Mouse (Mus musculus) neutrophil, adult 5-6 weeks (primary cell): ENCODE data around the gene Ap1m2. TPM values are rescaled to one million over a fixed set of nuclear protein-coding genes. Genes with fewer than 3 reads are reported as not detected.
A peak's percentile ranks its signal among the peaks of the same experiment; 100 is the strongest.
"Not testable (repeated sequence)": the region's sequence is repeated elsewhere in the genome, so short reads cannot be mapped to it uniquely, and the experiment has no call there.

Experiments
- ATAC-seq: fragments of 151-379, 151-347 bp; 2 replicates; pipeline ENCODE4 v1.8.0; 2017; ENCODE audit warnings: mild to moderate bottlenecking, moderate TSS enrichment; ENCODE audit not compliant: insufficient number of reproducible peaks, poor library complexity, low FRiP score, severe bottlenecking; ENCODE audit errors: extremely low read depth
- total RNA-seq: library from RNA; stranded (forward); fragments of 200-1000 nt; gene quantifications from 2 replicates; pipeline ENCODE4 v1.2.3, GENCODE M21; 2017

The Ap1m2 gene
- total RNA-seq, 1 experiment from 2014 or later, result 13.6 TPM

DNA sequence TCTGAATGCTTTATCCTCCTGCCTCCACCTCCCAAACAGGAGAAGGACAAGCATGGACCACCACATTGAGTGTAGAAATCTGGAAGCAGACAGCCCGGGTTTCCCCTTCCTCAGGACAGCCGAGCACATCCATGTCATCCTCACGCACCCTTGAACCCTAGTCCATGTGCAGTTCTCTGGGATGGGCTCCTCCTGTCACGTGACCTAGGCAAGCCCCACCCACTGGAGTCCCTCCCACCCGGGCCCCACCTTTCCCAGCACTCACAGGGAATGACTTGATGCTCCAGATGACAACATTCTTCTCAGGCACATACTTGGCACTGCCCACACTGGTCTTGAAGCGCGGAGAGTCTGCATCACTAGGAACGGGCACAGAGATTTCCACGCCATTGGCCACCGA lies 13.1 kb downstream of the Ap1m2 start:
- ATAC-seq, result no peak

DNA sequence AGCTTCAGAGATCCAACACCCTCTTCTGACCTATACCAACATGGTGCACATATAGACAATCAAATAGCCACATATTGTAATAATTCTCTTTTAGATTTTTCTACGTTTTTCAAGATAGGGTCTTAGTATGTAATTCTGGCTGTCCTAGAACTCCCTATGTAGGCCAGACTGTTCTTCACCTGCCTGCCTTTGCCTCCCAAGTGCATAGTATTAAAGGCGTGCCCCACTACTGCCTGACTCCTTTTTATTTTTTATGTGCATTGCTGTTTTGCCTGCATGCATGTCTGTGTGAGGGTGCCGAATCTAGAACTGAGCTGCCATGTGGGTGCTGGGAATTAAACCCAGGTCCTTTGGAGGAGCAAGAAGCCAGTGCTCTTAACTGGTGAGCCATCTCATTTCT lies 19.9 kb downstream of the Ap1m2 start:
- no peak for ATAC-seq

DNA sequence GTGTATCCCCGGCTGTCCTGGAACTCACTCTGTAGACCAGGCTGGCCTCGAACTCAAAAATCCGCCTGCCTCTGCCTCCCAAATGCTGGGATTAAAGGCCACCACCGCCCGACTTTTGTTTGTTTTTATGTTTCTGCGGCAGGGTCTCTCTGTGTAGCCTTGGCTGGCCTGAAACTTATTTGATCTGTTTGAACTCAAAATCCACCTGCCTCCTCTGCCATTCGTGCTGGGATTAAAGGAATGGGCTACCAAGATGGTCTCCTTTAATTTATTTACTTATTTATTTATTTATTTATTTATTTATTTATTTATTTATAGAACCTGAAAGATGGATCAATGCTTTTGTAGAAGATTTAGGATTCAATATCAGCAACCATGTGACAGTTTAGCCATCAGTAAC lies 20.3 kb downstream of the Ap1m2 start:
- ATAC-seq, result not testable (repeated sequence)

DNA sequence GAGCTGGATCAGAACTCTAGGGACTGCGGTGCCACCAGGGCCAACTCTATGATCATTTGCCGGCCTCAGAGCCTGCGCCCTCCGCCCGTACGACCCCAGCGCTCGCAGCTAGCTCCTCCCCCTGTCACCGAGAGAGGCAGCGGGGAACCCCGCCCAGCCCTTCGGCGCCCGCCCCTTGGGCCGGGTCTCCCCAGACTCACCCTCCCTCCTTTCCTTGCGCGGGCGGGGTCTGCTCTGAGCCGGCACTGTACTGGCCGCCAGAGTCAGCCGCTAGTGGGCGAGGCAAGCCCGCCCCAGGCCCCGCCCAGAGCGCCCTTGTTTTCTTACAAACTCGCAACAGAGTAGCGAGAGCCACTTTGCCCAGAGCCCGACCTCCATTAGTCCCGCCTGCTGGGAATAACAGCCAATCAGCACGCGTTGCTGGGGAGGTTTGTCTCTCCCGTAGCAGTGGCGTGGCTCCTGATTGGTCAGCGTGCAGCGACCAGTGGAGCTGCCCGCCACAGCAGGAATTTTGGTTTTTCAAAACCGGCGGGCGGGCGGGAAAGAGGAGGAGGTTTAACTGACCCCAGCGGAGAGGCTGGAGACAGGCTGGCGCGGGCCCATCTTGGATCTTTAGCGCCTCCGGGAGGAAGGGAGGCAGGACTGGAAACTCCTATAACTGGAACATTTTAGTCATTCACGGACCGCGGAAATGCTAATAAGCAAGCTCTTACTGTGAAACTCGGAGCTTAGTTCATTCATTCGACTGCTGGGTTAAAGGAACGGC lies 20.9 kb downstream of the Ap1m2 start, which contains the start of gene Cdkn2d:
TSS of gene Cdkn2d (minus strand) at position 386 of the 766 bp plus-strand sequence.
- peak; percentile 72 for ATAC-seq

DNA sequence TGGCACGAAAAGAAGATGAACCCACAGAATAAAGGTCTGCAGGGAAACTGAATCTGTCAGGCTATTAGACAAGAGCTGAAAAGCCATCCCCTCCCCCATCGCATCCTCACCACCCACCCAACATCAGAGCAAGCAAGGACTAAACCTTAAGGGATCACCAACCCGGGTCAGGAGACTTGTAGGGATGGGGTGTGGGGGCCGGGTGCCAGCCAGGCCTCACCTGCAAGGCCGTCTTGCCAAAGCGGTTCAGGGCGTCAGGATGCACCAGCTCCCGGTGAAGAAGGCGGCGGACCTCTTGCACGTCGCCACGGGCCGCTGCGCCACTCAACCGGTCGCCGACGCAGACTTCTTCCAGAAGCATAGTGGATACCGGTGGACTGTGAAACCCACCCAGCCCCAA lies 21.5 kb downstream of the Ap1m2 start:
- no peak for ATAC-seq

DNA sequence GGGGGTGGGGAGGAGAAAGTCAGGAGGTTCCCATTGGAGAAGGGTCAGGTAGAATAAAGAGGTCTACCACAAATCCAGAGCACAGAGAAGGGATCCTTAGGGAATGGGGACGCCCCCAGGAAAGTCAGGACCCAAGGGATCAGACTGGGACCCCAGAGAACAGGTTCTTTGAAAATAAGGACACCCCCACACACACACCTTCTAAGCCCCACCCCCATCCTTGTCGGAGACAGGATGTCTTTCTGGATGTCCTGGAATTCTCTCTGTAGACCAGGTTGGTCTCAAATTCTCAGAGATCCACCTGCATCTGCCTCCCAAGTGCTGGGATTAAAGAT lies 22.8 kb downstream of the Ap1m2 start:
- ATAC-seq, result no peak

DNA sequence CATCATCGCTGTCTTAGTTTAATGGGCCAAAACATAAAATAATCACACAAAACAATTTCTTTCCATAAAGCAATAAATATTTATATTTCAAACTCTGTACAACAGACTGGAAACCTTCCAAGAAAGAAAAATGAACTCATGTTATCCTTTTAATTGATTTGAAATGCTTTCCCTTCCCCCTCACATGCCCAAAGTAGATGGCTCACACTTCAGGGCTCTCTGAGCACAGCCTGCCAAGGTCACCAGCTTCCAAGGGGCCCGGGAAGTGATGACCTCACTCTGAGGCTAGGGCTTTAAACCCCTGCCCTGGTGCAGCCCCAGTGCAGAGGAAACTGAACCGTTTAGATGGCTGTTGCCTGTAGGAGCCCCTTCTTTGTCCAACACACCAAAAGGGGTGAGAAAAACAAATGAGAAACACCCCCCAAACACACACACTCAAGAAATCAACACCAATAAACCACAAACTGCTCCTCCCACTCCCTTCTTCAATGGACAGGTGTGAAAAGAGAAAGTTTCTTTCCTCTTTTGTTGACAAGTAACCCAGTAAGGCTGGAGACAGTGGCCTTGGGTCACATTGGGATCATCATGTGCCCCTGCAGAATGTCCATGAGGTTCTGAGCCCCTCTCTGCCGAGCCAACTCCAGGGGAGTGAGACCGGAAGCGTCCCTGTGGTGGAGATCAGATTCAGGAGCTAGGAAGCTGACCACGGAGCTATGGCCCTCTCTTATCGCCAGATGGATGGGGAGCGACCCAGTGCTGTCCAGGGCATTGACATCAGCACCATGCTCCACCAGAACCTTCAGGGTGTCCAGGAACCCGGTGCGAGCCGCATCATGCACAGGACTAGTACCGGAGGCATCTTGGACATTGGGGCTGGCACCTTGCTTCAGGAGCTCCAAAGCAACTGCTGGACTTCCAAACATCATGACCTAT lies 23.5 kb downstream of the Ap1m2 start:
- ATAC-seq, result no peak

DNA sequence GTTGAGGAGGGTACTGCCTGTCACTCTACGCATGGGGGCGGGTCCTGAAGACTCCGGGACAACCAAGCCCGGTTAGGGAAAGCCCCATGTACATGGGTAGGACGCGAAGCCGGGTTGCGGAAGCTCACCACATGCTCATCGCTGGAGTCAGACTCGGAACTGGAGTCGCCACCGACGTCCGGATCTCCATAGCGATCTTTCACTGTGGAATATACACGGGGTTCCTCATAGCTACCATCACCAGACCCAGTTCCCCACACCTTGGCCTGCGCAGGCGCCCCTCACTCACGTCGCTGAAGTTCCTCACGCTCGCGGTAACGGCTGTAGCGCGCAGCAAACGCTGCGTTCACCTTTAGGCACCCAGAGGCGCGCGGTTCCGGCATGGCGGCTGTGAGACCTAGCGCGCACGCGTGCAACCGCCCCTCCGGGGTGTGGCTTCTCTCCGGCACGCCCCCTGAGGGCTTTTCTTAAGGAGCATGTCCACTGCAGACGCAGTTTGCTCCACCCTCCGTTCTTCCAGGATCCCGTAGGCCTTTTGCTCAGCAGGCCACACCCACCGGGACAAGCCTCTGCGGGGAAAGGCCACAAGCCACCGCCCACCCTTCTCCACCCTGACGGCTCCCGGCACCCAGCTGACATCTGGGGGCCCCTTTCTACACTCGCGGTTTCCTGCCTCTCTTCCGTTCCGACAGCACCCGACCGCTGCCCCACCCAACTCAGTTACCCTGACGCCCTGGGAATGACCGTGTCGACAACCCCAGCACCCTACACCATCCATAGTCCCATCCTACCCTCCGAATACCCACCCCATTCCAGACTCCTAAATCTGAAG lies 24.4 kb downstream of the Ap1m2 start, which contains the start of gene Kri1:
TSS of gene Kri1 (minus strand) at position 399 of the 832 bp plus-strand sequence.
- ATAC-seq, result peak; percentile 68

DNA sequence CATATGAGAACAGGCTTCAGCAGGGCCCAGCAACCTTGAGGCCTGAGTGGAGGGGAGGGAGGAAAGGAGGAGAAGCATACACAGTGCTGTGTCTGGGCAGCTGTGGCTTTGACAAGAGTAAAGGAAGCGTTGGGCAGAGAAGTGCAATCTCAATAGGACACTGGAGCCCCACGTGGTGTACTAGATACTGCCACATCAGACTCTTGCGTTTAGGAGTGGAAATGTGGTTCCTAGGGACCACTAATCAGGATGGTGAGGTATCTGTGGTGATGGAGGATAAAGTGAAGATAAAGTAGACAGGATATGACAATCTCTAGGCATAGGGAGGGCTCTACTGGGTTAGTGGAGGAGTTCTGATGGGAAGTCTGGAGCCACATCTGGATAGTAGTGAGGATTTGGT lies 25.4 kb downstream of the Ap1m2 start:
- no peak for ATAC-seq

DNA sequence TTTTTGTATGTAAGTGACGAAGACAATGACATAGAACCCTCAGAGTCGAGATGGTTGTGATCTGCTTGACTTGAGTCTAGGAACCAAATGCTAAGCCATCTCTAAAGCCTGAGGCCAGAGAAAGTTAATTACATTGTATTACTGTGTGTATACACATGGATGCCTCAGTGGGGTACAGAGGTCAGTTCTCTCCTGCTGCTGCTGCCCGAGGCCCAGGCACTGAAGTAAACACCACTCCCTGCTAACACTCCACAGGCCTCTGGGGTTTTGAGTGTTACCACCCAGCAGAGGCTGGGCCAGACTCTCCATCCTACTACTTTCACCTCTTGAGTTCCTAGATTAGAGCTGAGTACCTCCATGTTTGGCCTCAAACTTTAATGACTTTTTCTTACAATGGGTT lies 28.1 kb downstream of the Ap1m2 start:
- ATAC-seq, result no peak

DNA sequence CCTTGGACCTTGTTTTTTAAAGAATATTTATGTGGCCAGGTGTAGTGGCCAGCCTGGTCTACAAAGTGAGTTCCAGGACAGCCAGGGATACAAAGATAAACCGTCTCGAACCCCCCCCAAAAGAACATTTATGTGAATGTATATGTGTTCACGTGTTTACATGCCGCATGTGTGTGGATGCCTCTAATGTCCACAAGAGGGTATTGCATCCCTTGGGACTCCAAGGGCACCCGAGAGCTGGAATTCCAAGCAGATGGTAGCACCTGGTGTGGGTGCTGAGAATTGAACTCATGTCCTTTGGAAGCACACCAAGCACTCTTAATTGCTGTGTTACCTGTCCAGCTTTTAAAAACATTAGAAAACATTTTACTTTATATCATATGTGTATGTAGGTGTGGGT lies 28.5 kb downstream of the Ap1m2 start:
- no peak for ATAC-seq

DNA sequence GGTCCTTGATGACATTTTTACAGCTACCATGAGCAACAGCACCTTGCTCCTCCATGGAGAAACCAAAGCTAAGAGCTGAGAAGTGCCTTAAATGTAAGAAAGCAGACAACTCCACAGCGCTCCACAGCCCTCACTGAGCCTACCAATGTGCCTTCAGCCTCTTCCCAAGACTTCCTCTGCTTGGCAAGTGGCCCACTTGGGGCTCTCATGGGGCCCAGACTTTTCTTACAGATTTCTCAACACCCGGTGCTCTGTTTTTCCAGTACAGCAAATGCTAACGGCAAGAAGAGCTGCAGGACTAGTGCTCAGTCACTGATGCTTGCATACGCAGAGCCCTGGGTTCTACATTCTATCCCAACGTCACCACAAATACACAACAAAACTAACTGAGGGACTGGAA lies 34.4 kb downstream of the Ap1m2 start:
- no peak for ATAC-seq

DNA sequence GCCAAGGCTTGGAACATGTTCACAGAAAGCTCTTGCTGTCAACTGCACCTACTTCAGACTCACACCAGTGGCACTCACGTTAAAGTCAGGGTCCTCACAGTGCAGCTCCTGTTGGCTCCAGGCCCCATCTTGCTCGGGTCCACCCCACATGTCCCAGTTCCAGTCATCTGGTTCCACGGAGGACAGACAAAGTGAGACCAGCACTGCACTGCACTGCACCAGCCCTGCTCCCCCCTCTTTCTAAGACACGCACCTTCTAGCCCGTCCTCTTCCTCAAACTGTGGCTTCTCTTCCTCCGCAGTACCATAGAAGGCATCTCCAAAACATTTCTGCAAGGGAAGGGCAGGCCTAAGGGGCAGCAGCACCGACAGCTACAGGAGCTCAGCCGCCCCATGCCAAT lies 35.8 kb downstream of the Ap1m2 start:
- ATAC-seq, result no peak

DNA sequence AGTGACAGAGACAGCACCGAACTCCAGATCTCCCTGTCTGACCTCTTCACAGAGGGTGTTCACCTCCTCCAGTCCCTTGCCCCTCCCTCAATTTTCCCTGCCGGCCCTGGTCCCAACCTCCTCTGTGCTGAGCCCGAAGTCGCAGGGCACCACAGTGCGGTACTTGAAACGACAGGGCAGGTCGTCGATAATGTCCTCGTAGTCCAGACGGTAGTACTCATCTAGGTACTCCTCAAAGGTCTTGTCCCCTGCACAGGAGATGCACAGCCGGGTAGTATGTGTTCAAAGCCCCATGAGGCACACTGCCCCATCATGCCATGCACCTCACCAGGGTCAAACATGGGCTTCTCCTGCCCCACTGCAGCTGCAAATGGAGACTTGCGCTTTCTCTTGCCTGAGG lies 36.4 kb downstream of the Ap1m2 start:
- no peak for ATAC-seq

DNA sequence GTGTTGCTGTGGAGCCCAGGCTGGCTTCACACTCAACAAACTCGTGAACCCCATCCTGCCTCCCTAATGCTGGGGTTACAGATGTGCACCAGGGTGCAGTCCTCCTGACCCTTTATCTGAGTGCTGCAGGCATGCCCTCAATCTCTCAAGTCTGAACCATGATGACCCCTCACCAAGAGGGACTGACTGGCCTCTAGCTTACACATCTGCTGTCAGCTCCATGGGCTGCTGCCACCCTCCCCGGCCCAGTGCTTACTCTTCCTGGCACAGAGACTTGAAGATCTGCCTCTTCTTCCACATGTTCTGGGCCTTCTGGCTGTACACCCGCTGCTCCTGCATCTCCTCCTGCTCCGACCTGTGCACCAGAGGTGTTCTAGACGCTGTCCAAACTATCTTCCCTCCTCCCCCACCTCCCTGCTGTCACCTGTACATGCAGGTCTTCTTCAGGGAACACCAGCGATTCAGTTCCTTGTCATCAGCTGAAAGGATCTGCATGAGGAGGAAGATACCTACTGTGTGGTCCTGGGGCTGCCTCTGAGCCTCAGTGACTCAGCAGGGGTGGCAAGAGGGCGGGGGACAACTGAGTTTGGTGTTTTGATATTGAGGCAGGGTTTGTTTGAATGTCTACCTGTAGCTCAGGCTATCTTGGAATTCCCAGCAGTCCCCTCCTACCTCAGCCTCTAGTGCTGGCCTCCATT lies 37.0 kb downstream of the Ap1m2 start:
- no peak for ATAC-seq

DNA sequence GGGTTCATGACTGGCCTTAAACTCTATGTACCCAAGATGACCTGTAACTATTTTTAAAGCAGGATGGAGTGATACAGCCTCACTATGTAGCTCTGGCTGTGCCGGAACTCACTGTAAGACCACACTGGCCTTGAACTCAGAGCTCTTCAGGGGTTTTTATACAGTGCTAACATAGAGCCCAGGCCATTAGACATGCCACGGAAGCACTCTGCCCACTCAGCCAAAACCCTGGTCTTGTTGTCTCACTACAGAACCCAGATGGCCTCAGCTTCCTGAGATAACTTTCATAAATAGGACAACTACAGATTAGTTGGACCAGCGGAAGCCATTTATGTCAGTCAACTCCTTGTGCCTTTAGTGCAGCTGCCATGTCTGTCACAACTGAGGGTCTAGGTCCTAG lies 37.8 kb downstream of the Ap1m2 start:
- ATAC-seq, result no peak

DNA sequence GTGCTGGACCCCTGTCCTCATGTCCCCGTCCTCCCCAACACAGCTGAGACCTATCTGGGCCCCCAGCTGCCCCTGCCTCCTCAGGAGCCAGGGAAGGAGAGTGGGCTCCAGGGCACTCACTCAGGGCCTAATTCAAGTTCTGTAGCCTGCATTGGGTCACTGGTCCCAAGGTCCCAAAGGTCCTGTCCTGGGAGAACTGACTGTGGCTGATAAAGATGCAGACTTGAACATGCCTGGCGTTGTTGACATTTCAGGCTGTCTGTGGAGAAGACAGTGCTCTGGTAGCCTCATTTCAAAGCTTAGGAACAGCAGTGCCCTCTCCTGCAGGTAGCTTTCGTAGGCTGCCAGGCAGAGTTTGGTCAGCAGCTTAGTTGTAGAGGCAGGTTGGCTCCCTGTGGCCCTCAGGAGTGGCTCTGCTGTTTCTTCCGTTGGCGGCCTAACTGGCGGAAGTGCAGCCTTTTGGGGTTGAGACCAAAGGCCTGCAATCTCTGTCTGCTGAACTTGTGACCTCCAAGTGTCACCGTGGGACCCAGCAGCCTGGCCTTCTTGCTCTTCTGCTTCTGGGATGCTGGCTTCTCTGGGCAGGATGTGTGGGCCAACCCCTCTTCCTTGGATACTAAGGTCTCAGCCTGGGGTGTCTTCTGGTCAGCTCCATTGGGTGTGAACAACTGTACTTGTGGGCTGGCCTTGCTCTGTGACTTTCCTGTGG lies 38.5 kb downstream of the Ap1m2 start:
- ATAC-seq, result no peak

DNA sequence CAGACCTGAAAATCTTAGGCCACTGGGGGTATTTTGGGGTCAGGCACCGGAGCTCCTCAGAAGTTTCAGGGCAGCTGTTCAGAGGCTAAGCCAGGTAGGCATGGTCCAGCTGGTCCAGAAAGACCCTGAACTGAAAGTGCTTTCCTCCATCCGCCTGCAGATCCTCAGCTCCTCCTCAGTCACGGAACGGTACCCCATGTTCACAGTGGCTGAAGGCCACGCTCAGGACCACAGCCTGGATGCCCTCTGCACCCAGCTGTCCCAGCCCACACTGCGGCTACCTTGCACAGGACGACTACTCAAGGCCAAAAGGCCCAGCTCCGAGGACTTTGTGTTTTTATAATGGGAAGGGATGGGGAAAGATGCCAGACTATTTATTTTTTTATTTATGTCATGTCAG lies 39.0 kb downstream of the Ap1m2 start:
- ATAC-seq, result no peak
